Mouse (Mus musculus): ENCODE data around the gene Txlna.

Txlna gene

DNA sequence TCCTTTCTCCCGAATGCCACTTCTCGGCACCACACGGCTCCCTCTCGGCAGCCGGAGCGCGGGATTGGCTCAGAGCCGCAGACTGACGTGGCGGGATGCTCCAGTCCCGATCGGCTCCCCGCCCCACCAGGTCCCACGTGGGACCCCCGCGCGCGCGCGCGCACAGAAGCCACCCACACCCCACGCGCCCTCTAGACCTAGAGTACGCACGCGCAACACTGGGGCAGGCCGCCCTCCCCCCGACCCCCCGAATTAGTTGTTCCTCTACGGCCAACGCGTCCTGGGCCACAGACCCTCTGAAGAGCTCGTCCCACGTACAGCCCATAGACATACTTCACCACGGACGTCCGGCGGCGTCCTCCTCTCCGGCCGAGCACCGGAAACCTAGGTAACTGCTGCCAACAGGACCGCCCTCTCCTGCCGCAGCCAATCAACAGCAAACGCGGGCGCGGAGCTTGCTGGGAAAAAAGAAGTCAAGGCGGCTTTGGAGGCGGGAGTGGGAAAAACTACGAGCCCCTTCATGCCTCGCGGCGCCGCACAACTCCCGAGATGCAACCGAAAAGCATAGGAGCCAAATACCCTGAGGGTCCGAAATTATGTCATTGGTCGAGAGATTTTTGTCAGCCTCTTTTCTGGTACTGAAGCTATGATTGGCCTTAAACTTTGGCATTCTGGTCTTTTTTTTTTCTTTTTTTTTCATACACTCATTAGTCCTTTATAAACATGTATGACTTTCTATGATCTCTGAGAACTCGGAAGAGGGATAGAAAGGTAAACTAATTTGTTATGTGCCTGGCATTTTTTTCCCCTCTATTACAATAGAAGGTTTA, at the start of gene Txlna:
Txlna (minus strand) TSS at position 428 of the 830 bp plus-strand sequence.
- peak; percentile 95 to 96 for DNase-seq (ENCODE audit: low spot score in 2 of 2)

DNA sequence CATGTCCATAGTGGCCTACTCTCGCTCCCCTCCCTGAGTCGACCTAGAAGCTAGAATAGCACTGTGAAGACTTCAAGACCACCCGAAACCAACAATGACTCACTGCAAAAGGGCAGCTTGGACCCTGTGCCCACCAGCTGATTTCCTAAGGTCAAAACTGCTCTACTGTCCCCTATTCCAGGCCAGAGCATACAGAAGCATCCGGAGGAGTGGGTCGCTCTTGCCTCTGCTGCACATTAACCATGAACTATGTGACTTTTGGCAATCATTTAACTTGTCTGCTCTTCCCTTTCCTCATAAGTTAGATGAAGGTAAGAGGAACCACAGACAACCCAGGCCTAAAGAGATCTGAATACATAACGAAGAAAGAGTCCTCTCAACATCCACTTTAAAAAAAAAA, 43.7 kb upstream of the Txlna start:
- DNase-seq (ENCODE audit: low spot score in 2 of 2) = no peak

DNA sequence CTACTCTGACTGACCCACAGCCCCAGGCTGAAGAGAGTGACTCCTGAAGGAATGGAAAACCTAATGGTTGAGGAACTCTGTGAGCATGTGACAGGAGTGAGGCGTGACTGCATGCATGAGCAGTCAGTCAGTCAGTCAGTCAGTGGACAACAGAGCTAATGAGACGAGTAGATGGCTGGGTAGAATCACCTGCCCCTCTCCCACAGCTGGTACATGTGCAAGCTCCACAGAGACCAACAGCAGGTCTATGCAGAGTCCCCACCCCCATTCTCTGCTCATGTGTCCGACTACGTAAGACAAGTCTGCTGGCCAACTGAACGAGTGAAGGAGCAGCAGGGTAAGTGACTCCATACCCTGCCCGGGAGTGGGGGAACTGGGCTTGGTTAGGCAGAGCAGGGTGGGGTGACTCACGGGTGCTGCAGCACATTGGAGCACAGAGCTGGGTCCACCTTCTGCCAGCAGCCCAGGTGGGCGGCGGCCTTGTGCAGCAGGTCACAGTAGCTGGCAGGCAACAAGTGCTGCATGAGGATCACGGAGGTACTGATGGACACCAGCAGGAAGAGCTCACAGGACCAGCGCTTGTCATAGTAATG, 43.1 kb upstream of the Txlna start:
- no peak for DNase-seq (ENCODE audit: low spot score in 2 of 2)

DNA sequence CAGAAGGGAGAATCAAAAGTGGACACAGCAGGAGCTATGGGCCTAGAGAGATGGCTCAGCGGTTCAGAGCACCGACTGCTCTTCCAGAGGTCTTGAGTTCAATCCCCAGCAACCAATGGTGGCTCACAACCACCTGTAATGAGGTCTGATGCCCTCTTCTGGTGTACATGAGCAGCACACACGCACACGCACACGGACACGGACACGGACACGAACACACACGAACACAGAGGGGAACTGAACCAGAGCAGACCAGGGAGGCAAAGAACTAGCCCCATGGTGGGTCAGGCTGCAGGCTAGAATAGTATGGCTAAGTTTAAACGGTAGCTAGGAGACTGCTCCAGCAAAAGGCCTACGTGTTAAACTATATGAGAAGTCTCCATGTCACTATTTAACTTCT, 41.0 kb upstream of the Txlna start:
- no peak for DNase-seq (ENCODE audit: low spot score in 2 of 2)

DNA sequence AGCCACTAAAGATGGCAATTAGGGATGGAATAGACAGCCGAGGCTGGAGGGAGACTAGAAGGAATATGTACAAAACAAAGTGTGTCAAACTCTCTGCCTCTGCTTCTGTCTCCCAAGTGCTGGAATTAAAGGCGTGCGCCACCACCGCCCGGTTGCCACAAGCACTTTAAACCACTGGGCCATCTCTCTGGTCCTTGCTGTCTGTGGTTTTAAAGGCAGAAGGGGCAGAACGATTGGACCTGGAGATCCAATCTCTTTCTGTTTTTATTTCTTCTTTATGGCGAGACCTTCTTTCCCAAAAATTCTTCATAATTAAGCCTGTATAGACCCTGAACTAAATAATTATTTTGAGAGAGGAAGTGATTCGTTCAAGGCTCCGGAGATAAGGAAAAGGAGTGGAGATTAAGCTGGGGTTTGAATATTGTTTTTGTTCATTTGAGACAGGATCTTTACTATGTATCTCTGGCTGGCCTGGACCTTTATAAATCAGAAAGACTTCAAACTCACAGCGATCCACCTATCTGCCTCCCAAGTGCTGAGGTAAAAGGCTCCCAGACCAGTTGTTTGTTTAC, 32.1 kb upstream of the Txlna start:
- DNase-seq (ENCODE audit: low spot score in 2 of 2) = no peak

DNA sequence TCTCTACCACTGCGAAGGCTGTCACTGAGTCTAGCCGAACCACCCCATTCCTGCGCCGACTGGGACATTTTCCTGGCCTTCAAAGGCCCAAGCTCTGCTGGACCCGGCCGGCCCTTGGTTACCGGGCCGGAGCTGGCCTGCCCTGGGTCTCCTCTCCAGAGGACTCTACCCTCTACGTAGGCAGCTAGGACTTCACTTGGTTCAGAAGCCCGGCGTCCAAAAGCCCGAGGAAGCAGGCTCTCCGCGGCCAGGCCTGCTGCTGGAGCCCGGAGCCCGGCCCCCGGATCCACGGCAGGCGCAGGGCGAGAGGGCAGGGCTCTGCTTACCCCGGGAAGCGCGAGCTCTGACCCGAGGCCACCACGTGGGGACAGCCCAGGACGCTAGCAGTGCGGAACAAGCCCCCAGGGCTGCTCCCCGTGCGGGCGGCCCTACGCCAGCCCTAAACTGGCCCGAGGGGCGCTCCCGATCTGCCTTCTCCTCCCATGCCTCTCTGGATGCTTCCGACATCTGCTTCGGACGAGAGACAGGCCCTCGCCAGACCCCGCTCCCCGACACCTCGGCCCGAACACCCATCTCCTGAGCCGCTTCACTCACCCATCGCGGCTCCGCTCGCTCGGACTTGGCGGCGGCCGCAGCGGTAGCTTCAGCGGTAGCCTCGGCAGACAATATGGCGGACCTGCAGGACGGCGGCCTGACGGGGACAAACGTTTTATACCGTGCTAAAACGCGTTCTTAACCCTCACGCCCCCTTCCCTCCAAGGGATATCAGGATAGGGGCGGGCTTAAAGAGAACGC, 31.4 kb upstream of the Txlna start, which contains the start of gene Kpna6:
Kpna6 (minus strand) TSS at position 685 of the 795 bp plus-strand sequence.
- DNase-seq (ENCODE audit: low spot score in 2 of 2) = peak; percentile 83 to 85

DNA sequence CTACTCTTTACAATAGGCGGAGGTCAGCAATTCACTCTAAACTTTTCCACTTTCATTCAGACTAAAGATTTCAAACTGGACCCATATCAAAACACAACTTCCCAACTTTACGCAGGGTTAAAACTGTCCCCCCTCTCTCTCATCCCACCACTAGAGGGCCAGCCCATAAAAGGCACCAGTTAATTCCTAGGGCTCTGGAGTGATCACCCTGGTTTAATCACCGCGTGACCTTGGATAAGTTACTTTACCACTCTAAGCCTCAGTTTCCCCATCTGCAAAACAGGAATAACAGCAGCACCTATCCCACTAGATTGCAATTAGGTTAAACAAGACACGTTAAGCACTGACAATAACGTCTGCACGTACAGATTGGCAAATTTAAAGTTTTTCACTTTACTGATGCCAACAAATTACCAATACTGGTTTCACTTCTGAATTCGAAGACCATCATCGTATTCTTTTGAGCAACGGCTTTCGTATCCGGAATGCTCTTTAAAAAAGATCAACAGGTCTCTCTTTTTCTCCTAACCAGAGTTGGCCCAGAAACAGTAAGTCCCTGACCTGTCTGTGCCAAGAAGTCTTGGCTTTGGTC, 30.7 kb upstream of the Txlna start:
- no peak for DNase-seq (ENCODE audit: low spot score in 2 of 2)

DNA sequence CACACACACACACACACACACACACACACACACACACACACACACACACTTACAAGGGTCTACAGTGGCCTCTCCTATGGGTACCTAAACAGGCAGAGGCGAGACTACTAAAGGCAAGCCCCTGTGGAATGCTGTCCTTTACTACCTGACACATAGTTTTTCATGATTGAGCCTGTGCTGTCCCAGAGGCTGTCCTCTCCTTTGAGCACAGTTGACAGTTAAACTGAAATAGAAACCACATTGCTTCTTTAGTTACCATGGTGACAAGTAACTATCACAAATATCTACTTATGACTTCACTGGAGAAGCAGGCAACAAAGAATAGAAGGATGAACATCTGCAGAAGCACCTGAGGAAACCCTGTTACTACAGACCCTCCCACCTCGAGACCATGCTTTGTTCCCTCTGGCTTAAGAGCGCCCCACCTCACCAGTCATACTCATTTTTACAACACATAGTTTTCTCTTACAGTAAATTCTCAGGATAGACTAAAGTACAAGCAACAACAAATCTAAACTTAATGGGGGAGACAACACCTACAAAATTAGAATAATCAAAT, 21.5 kb upstream of the Txlna start:
- DNase-seq (ENCODE audit: low spot score in 2 of 2) = no peak

DNA sequence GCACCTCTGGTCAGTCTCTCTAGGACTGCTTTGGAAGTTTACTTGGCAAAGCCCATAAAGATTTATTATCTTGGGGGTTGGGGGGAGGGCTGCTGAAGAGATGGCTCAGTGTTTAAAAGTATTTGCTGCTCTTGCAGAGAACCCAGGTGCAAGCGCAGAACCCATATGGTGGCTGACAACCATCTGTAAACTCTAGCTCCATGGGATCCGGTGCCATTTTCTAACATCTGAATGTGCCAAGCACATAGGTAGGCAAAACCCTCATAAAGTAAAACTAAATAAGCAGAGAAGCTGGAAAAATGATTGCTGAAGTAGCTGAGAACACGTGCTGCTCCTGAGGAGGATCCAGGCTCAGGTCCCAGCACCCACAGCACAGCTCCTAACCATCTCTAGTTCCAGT, 20.7 kb upstream of the Txlna start:
- DNase-seq (ENCODE audit: low spot score in 2 of 2) = no peak

DNA sequence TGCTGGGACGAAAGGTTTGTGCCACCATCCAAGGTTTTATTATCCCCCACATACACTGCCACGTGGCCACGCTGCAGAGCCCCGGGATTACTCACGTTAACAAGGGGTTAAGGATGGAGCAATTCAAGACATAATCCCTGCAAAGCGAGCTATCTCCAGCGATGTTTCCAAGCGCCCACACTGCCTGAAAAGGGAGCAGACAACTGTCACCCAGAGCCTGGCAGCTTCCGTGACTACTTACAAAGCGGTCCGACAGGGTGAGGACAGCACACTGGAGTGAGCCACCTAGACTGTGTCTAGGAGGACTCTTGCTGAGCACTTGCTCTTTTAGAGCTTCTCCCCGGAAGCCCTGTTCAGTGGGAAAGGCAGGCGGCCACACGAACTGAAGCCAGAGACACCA, 13.9 kb upstream of the Txlna start:
- no peak for DNase-seq (ENCODE audit: low spot score in 2 of 2)

DNA sequence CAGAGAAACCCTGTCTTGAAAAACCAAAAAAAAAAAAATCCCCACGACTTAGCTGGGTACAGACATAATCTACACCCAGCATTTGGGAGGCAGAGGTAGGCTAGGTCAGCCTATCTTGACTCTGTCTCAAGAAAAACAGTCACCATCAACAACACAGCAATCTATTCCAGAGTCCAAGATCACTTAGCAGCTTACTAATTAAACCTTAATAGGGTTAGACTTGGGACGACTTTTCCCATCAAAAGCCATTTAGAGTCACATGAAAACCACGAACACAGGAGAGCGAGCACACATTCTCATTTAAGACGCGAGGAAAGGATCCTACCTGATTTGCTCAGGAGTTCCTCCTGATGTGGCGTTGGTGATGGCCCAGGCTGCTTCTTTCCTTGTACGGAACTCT, 9.5 kb upstream of the Txlna start:
- DNase-seq (ENCODE audit: low spot score in 2 of 2) = no peak

DNA sequence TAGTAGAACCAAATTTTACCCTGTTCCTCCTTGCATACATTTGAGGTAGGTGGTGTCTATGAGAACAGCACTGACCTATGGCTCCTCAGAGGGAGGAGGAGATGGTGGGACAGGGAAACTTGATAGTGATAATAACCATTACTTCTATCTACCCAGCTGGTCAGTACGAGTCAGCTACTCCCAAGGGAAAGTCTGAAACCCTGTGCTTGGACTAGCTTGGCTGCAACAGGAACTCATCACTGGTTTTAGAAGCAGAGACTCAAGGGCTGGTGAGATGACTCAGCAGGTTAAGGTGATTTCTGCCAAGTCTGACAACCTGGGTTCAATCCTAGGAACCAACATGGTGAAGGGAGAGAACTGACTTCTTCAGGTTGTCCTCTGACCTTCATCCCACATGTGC, 7.8 kb upstream of the Txlna start:
- DNase-seq (ENCODE audit: low spot score in 2 of 2) = no peak

DNA sequence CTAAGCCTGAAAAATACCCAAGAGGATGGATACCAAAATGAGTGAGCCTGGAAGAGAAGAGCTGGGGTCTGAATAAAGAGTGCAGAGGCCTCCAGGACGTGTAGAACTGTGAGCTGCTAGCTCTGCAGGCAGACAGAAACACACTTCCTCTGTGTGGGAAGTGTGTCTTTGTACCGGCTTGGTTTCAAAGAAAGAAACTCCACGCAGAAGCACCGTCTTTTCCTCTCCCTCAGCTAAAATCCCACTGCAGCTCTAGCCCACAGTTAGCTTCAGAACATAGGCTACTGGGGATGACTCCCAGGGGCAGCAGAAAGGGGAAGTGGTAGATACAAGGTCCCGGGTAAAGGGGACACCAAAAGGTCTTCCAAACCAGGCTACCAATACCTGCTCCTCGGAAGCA, 4.3 kb upstream of the Txlna start:
- DNase-seq (ENCODE audit: low spot score in 2 of 2) = no peak

DNA sequence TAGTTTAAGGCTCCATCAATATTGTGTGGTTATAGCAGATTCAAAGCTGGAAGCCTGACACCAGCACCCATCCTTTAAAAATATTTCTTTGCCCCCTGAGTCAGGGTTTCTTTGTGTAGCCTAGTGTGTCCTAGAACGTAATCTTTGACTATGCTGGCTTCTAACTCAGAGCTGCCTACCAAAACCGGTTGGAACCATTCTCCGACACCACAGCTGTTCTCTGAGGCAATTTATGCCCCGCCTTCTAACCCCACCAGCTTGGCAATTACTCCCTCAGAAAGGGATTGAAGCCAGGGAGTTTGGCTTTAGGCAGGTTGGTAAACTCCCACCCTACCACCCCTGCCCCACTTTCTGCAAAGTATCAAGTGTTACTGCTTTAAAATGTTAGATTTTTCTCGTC, 891 bp upstream of the Txlna start:
- DNase-seq (ENCODE audit: low spot score in 2 of 2) = no peak

DNA sequence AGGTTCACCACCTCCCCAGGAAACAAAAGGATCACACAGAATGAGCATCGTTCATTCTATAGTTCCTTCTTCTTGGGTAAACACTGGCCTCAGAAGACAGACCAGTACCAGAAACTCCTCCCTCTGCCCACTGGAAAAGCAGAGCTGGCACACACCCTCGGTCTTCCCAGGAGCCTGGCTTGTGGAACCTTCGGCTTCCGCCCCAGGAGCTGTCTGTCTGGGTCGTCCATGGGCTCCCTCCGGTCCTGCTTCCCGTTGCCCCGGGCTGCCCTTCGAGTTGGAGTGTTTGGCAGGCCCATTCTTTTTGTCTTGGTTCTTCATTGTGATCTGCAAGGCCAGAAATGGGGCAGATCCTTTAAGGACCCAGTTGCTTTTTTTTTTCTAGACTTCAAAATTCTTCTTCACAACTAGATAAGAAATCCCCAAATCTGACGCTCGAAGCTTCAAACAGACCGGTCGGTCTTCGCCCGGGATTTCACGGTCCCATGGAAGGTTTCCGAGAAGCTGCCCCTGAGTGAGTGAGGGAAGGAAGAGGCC, 696 bp downstream of the Txlna start:
- DNase-seq (ENCODE audit: low spot score in 2 of 2) = no peak

DNA sequence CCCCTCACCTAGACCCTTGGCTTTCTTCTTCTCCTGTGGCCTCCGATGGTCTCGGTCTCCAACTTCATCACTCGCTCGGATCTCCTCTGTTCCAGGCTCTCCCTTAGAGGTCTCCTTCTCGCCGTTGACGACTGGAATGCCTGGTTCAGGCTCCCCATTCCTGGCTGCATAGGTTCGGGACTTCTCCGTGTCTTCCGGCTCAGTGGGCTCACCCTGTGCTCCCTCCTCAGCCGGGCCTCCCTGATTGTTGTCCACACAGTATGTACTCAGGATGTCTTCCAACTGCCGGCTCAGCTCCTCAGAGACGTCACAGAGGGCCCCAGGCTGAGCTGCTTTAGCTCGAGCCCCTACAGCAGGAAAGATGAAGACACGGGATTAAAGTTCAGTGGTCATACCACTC, 1.6 kb downstream of the Txlna start:
- DNase-seq (ENCODE audit: low spot score in 2 of 2) = no peak

DNA sequence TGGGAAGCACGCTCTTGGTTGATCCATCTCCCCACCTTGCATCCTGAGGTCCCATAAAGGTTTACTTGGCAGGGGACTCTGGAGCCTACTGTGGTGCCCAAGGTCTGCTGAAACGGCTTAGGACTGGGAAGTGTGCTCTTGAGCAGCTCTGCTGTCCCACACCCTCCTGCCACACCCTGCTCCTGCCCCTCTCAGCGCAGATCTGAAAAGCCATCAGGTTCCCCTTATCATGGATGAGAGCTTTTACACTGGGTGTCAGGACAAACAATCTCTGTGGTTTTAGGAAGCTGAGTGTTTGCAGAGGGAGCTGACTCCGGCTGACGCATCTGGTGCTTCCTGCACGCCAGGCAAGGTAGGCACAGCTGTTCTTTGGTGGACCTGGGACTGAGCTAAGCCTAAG, 7.0 kb downstream of the Txlna start:
- no peak for DNase-seq (ENCODE audit: low spot score in 2 of 2)

DNA sequence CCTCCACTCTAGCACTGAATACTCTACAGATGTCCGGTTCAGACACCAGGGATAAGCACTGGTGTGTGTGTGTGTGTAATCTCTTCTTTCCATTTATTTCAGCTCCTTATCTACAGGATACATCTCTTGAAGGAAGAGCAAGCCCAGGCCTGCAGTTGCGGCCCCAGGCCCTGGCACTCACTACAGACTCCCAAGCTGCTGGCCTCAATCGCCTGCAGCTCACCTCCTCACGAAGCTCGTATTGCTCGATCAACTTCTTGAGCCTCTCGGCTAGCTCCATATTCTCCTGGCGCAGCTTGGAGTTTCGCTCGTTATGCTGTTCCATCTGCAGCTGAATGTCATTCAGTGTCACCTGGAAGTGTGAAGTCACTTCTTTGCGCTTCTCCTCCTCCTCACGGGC, 9.0 kb downstream of the Txlna start:
- no peak for DNase-seq (ENCODE audit: low spot score in 2 of 2)

DNA sequence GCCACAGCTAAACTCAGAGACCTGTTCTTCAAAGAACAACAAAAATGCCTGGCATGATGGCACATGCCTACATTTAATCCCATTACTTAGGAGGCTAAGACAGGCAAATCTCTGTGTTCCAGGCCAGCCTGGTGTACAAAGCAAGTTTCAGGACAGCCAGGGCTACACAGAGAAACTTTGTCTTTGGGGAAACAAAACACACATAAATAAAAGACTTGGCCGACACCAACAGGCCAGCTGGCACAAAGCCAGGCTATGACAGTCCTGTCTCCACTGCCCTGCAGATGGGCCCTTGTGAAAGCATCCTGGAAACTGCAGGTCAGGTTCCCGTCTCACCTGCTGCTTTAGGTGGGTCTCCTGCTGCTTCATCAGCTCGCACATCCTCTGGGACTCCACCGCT, 9.9 kb downstream of the Txlna start:
- DNase-seq (ENCODE audit: low spot score in 2 of 2) = no peak

DNA sequence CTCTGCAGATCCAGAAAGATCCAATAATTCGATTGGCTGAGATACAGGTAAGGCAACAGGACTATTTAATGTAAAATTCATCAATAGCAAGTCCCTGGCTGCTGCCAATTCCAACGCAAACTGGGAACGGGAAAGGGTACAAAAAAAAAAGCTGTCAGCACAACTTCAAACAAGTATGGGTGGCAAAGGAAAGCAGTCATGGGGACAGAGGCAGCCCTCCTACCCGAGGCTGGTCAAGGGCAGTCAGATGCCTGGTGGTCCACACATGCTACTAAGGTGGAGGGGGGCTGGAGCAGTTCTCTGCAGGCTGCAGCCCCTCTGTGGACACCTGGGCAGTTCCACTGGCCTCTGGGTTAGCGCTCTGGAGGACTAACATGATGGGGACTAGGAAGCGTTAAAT, 14.8 kb downstream of the Txlna start:
- DNase-seq (ENCODE audit: low spot score in 2 of 2) = no peak

DNA sequence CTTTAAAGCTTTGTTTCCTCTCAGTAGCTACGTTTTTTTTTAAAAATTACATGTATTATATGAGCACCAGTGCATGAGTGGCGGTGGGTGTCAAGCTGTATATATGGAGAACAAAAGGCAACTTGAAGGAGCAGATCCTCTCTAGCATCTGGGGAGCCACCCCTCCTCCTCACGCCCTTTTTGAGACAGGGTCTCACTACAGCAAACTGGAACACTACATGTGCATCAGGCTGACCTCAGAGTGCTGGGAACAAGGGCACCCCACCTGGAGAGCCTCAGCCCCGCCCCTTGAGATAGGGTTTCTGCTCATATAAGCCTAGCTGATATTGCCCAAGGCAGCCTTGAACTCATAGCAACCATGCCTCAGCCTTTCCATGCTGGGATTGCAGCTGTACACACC, 15.4 kb downstream of the Txlna start:
- DNase-seq (ENCODE audit: low spot score in 2 of 2) = no peak

DNA sequence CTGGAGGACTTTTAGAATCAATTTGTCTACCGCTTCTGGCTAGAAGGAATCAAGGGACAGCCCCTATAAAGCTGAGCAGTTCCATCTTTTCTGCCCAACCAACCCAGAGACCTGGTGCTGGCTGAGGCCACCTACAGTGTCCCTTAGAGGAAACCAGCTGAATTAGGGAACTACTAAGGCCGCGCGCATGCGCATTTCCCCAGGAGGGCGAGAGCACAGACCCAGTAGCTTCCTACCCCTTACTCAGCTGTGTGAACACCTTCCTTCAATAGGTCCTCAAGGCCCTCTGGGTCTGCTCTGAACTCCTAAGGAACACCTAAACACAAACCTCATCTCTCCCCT, 15.9 kb downstream of the Txlna start:
- peak in 1 of 2 experiments; percentile 59 for DNase-seq (ENCODE audit: low spot score in 2 of 2)

Data from frontal cortex, postnatal 14 days (tissue).